Mouse (Mus musculus): ENCODE measurements around the gene Slc45a3. TPM values are rescaled to one million over a fixed set of nuclear protein-coding genes. Genes with fewer than 3 reads are reported as not detected.

Gene Slc45a3
- total and polyA plus RNA-seq, 3 experiments, result 15.6 to 40.7 TPM; not detected in 1

- TF ChIP-seq MEF2A (IDR thresholded peaks at IDR 0.05; ENCODE audit: extremely low read depth, insufficient replicate concordance, low read depth, low read length, poor library complexity, severe bottlenecking) (0 out of 2 replicates have a peak, but pooled peaks have one; percentile 16), ZC3H11A (IDR thresholded peaks at IDR 0.05; ENCODE audit: low read depth, low read length) (no peak), HCFC1 (IDR thresholded peaks at IDR 0.05; ENCODE audit: low read depth, low read length) (0 out of 2 replicates have a peak, but pooled peaks have one; percentile 24), MAX (IDR thresholded peaks at IDR 0.05; ENCODE audit: low read length) (peak; percentile 36; the same call in 1 of the 2 replicates), MXI1 (IDR thresholded peaks at IDR 0.05; ENCODE audit: low read depth, low read length) (peak; percentile 71), ZNF384 (IDR thresholded peaks at IDR 0.05; ENCODE audit: low read depth, low read length) (no peak), SIN3A (IDR thresholded peaks at IDR 0.05; ENCODE audit: low read length) (peak; percentile 72), TCF12 (IDR thresholded peaks at IDR 0.05; ENCODE audit: low read depth, low read length) (no peak; the same call in 1 of the 2 replicates), ELF1 (IDR thresholded peaks at IDR 0.05; ENCODE audit: low read depth, low read length) (no peak), GATA1 (IDR thresholded peaks at IDR 0.05; ENCODE audit: low read depth, low read length) (no peak), MYC (IDR thresholded peaks at IDR 0.05; ENCODE audit: low read depth, low read length) (0 out of 2 replicates have a peak, but pooled peaks have one; percentile 2), RAD21 (IDR thresholded peaks at IDR 0.05; ENCODE audit: low read depth, low read length) (no peak), USF2 (IDR thresholded peaks at IDR 0.05; ENCODE audit: borderline replicate concordance in 1 of 2, insufficient read depth in 1 of 2, low read depth in 1 of 2, low read length in 2 of 2) (no peak; a peak in 1 of 4 replicates), CHD2 (IDR thresholded peaks at IDR 0.05; ENCODE audit: low read length) (no peak), BHLHE40 (IDR thresholded peaks at IDR 0.05; ENCODE audit: borderline replicate concordance, low read depth, low read length) (no peak), ZMIZ1 (IDR thresholded peaks at IDR 0.05; ENCODE audit: low read depth, low read length) (peak; percentile 61), SMC3 (IDR thresholded peaks at IDR 0.05; ENCODE audit: low read depth, low read length) (no peak), POLR2A (IDR thresholded peaks at IDR 0.05; ENCODE audit: control insufficient read depth in 1 of 2, insufficient read depth in 1 of 2, low read depth in 1 of 2, low read length in 2 of 2, poor library complexity in 1 of 2) (peak in 1 of 2 experiments; percentile 56; a peak in 2 of 4 replicates), GABPA (IDR thresholded peaks at IDR 0.05; ENCODE audit: low read depth, low read length) (no peak)
These were observed 16.9 kb upstream of the Slc45a3 start (continued) for GRCm38 (mm10) chr1:131945674-131946440.

GRCm38 (mm10) chr1:131946462-131947215, 16.1 kb upstream of the Slc45a3 start:
- H3K27me3 ChIP-seq (ENCODE audit: control insufficient read depth in 1 of 2, insufficient read depth in 2 of 2, low read length in 2 of 2), result no peaks in the 10 kb centered on the region
- no peaks in the 10 kb centered on the region for H3K9me3 ChIP-seq (replicated peaks; ENCODE audit: insufficient read depth, low read length)
- peak overlapping the region; percentile 44 for H3K9ac ChIP-seq (ENCODE audit: control insufficient read depth, low read depth, low read length, poor library complexity, severe bottlenecking)
- H3K27ac ChIP-seq (ENCODE audit: control insufficient read depth, low read depth, low read length), result peak overlapping the region; percentile 88
- H3K4me3 ChIP-seq (ENCODE audit: control insufficient read depth in 1 of 2, insufficient read depth in 1 of 2, low read depth in 2 of 2, low read length in 2 of 2), result no peak overlapping the region
- H3K4me1 ChIP-seq (ENCODE audit: control insufficient read depth in 1 of 2, insufficient read depth in 2 of 2, low read length in 2 of 2), result peaks cover 36 to 43% of the 10 kb centered on the region in 2 experiments
- H3K79me2 ChIP-seq (ENCODE audit: control insufficient read depth, insufficient read depth, low read length, poor library complexity), result no peaks in the 10 kb centered on the region
- H3K36me3 ChIP-seq (ENCODE audit: control insufficient read depth in 1 of 2, insufficient read depth in 2 of 2, low read length in 2 of 2), result peaks cover 0 to 43% of the 10 kb centered on the region in 2 experiments; a peak in 2 of 4 replicates
- DNase-seq (ENCODE audit: low read depth, low spot score), result peak; percentile 65
- TF ChIP-seq ZC3H11A (IDR thresholded peaks at IDR 0.05; ENCODE audit: low read depth, low read length), result no peak
- no peak for TF ChIP-seq GABPA (IDR thresholded peaks at IDR 0.05; ENCODE audit: low read depth, low read length)
- TF ChIP-seq UBTF (IDR thresholded peaks at IDR 0.05; ENCODE audit: borderline replicate concordance, insufficient read depth, low read depth, low read length), result no peak
- TF ChIP-seq RCOR1 (IDR thresholded peaks at IDR 0.05; ENCODE audit: low read depth, low read length), result peak; percentile 63
- TF ChIP-seq TCF12 (IDR thresholded peaks at IDR 0.05; ENCODE audit: low read depth, low read length), result peak; percentile 38; the same call in 1 of the 2 replicates
- TF ChIP-seq MXI1 (IDR thresholded peaks at IDR 0.05; ENCODE audit: low read depth, low read length), result peak; percentile 40; the same call in 1 of the 2 replicates
- TF ChIP-seq USF1 (IDR thresholded peaks at IDR 0.05; ENCODE audit: low read depth, low read length), result peak; percentile 82
- TF ChIP-seq NELFE (IDR thresholded peaks at IDR 0.05; ENCODE audit: low read depth, low read length), result no peak
- TF ChIP-seq MEF2A (IDR thresholded peaks at IDR 0.05; ENCODE audit: extremely low read depth, insufficient replicate concordance, low read depth, low read length, poor library complexity, severe bottlenecking), result no peak
- no peak for TF ChIP-seq MAFK (IDR thresholded peaks at IDR 0.05; ENCODE audit: borderline replicate concordance, low read depth, low read length)
- TF ChIP-seq POLR2A (IDR thresholded peaks at IDR 0.05; ENCODE audit: control insufficient read depth in 1 of 2, insufficient read depth in 1 of 2, low read depth in 1 of 2, low read length in 2 of 2, poor library complexity in 1 of 2), result no peak
- peak; percentile 57 for TF ChIP-seq ETS1 (IDR thresholded peaks at IDR 0.05; ENCODE audit: low read depth, low read length)
- TF ChIP-seq JUND (IDR thresholded peaks at IDR 0.05; ENCODE audit: low read depth, low read length), result no peak
- TF ChIP-seq TAL1 (IDR thresholded peaks at IDR 0.05; ENCODE audit: low read length), result no peak
- TF ChIP-seq MAX (IDR thresholded peaks at IDR 0.05; ENCODE audit: low read length), result peak; percentile 67
- no peak for TF ChIP-seq CHD2 (IDR thresholded peaks at IDR 0.05; ENCODE audit: low read length)
- TF ChIP-seq MAZ (IDR thresholded peaks at IDR 0.05; ENCODE audit: low read depth, low read length), result no peak
- no peak for TF ChIP-seq HCFC1 (IDR thresholded peaks at IDR 0.05; ENCODE audit: low read depth, low read length)
- TF ChIP-seq TBP (IDR thresholded peaks at IDR 0.05; ENCODE audit: low read depth, low read length), result peak; percentile 45; the same call in 1 of the 2 replicates
